Mouse (Mus musculus) cerebellum, adult 9-11 months (tissue): ENCODE data around the gene Tbck.
A peak's percentile ranks its signal among the peaks of the same experiment; 100 is the strongest.

Source experiments
- DNase-seq: peaks from one replicate; pipeline ENCODE4 v3.0.0; 2022

The Tbck gene

DNA sequence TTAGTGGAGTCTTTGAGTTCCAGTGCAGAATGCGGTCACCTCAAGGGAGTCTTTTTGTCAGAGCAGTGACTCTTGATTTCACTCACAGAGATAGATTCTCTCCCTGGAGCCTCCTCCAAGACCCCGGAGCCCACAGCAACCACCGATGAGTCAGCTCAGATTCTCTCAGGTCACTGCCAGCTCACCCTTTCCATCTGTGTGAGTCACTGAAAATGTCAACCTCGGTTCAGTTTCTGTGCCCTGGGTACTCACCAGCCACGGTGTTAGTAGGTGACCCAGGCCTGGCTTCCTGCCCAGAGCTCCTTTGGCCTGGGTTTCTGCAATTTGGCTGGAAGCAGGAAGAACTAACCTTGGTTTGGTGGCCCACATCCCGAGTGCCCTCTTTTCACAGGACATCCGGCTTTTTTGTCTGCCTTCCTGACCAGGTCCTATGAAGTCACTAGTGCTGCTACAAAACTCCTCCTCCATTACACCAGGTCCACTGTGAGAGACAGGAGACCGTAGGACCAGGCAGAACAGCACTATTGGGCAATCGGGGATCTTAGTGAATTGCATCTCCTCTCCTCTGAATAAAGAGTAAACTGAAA, 187.5 kb downstream of the Tbck start:
- DNase-seq = peak; percentile 20

DNA sequence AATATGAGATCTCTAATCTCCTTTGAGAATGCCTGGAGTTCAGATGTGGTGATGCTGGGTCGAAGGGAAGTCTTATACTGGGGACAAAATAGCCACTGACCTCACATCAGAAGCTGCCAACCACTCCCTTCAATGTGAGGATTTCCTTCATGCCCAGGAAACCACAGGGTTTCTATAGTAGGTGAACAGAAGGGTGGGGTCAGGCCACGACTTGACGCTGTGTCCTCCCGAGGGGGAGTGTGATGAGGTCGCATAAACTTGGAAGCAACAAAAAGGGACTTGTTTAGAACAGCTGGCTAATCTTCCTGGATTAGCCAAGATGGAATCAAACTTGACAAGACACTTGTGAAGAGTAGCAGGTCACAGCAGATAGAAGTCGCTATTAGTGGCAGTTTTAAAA, 189.3 kb downstream of the Tbck start:
- no peak for DNase-seq

DNA sequence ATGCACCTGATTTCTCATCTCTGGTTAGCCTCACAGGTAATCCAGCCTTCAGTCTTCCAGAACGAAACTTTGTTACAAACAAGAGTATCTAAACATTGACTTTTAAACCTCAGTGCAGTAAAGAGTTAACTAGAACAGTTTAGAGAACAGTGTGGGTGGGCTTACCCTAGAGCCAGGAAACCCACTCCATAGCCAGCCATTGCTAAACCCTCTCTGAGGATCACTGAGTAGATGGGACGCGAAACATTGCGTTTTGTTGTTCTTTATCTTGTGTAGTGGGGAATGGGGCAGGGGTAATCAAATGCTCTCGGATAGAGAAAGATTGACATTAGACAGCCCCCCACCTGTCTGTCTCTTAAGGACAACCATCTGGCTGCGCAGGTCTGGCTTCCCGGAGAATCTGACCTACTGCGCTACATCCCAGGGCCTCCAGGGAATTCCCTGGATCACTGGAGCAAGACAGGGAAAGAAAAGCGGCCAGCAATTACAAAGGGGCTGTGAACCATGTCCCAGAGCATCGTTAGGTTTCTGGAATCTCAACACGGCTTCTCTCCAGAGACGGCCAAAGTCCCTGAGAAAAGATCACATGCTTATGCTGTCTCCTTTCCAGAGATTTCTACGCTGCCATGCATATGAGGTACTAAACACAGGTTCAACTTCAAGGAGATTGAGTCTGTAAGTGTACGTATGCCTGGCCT, 192.2 kb downstream of the Tbck start:
- DNase-seq = no peak

DNA sequence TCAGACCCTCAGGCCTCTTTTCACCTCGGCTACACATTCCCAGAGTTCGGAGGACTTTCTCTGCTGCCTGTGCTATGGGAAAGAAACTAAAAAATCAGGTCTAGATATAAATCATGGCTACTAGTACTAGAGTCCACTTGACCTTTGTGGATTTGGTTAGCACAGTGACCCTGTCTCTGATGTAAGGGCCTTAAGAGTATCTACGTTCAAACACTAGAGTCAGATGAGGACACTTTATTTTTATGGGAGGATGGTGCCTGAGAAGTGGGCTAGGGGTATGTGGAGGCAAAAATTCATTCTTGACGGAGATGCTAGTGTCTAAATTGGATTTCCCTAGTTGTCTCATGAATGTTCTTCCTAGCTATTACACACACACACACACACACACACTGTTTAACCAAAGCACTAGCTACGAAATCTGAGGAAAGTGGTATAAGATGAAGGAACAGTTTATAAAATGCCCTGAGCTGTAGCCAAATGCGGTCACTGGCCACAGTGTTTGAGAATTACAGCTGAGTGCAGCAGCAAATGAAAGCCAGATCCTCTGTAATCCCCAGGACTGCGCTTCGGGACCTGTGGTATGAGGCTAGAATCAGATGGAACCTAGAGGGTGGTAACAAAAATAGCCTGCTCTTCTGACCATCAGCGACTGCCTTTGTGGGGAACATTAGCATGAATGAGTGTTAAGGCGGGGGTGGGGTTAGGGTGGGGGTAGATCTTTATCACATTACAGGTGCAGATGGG, 193.2 kb downstream of the Tbck start:
- DNase-seq = no peak

DNA sequence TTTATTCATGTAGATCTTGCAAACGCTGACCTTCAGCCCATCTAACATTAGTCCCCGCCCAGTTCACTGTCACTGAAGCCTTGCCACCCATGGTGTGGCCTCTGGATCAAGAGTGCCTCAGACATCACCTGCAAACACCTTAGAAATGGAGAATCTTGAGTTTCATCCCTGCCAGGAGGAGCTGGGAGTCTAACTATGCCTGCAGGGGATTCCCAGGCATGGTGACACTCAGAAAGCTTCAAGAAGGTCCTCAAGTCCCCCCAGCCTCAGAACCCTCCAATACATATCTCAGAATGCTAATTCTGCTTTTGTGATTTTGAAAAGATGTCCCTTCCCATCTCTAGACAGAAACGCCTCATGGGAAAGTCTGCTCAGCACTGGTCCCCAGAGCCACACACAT, 196.4 kb downstream of the Tbck start:
- no peak for DNase-seq

DNA sequence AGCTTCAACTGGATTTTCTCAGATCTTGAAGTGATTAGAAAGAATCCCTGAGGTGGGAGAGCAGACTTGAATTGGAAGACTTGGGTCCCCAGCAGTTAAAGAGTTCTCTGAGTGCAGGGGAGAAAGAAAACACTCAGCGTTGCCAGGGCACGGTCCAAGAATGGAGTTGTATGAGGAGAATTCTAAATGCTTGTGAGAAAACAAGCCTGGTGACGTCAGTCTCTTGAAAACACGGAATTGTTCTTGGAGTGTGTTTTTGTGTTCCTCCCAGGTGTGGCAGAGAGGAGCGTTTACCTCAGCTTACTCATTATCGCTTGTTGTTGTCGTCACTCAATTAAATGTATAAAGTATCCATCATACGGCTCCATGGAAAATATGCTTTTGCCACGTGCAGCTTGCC, 196.9 kb downstream of the Tbck start:
- no peak for DNase-seq

DNA sequence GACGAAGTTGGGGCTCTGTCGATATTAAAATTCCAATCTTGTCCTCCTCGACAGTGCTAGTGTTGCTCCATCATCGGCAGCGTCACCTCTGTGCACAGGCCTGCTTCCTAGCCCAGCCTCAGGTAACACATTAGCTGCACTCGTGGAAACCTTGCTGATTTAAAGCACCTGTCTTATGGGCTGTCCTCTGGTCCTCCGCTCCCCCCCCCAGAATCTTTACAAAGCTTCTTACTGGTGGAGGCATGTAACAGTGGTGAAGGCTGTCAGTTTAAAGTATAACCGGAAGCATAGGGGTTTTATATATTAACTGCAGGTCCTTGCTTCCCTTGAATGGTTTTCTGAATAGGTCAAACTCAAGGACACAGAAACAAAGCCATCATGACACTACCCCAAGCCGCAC, 199.3 kb downstream of the Tbck start:
- DNase-seq = no peak

DNA sequence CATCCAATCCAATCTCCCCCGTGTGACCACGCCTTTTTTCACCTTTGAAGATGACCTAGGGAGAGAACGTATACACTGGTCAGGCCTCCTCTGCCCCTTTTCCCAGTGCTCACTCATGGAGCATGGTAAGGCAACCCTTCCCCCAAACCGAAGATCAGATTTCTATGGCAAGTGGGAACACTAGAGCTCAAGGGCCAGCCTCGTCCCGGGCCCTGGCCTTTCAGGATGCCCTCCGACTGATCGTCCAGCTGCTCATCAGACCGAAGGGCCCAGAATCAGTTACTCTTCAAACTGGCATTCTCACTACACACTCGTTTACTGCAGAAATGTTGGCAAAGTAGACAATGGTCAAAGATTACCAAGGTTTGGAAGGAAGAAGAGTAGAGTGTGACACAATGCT, 200.5 kb downstream of the Tbck start:
- no peak for DNase-seq

DNA sequence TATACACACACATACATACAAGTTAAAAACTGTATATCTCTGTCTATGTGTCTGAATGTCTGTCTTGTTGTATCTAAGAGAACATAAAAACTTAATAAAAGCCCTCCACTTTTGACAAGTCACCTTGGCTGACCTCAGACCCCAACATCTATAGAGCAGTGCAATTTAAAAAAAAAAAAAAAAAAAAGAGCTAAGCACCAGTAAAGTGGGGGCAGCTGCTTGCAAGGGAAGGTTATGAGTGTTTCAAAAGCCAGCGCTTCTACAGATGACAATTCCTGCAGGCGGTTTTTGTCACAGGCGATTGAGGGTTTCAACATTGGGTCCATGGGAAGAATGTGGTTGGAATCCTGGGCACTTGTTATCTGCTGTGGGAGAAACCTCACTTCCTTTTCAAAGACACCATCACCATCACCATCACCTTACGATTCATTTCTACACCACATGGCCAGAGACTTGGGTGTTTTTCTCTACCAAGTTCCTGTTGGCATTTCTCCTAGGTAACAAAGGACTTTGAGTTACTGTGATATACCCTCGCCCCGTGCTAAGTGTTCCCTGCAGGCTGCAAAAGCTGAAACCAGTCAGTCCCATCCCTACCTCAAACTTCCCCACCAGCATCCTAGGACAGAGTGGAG, 202.6 kb downstream of the Tbck start:
- no peak for DNase-seq

DNA sequence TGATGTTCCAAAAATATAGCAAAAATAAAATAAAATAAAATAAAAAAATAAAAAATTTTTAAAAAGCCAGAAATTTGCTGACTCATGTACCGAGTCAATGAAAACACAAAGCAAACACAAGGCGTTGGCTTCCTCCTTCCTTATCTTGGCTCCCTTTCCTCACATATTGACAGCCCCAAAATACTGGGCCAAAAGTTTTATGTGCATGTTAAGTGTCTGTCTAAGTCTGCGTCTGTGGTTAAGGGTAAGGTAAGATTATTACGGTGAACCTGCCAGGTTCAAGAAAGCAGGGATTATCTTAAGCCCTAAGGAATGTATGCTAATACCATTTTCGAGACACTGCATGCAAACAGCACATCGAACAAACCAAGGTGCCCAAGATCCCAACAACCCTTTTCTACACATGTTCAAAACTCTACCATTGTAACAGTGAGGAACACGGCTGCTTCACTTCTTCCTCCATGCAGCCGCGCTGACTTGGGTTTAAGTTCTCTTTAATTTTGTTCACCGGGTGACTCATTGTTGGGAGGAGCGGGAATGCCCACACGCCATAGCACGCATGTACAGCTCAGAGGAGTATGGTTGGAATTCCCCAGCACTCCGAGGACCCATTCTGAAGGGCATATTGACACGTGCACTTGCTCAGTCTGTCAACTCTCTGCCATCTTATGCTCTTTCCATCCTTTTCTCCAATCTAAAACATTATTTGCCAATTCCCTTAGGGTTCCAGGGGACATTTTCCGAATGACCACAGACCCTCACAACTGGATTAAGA, 203.3 kb downstream of the Tbck start:
- DNase-seq = no peak
